Mouse (Mus musculus) liver, embryonic 14.5 days (tissue): ENCODE data around the gene Ctdnep1.

Experiments
- CTCF ChIP-seq: IDR thresholded peaks from 2 replicates; pipeline ENCODE4 v1.5.1; 2016; ENCODE audit warnings: antibody characterized with exemption, low read depth, control low read depth
- EP300 ChIP-seq: IDR thresholded peaks from 2 replicates; pipeline ENCODE4 v1.6.1; 2016; ENCODE audit warnings: antibody characterized with exemption, low read depth

DNA sequence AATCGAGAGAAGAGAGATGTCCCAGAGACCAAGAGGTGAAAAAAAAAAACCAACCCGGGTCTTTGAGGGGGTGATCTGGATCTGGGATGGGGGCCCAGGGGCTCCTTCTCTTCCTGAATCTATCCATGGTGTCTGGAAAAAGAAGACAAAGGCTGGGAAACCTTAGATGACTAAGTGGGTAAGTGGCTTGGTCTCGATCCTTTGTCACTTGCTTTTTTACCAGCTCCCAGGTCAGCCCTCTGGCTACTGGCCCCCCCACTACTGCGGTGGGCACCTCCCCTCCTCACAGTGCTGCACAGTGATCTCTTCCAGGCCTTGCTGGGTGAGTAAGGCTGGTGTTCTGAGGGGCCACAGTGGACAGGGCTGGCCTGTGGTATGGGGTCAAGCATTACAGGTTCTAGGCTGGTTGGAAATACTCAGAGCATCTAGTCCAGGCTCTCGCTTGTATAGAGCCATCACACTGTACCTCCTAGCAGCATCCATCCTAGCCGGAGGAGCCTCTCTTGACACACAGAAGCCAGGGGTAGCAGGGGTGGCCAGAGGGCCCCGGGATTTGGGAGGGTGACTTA lies 36.3 kb downstream of the Ctdnep1 start:
- TF ChIP-seq CTCF = no peak
- no peak for TF ChIP-seq EP300
